Mouse (Mus musculus): ENCODE results near the gene Clrn2. TPM values are rescaled to one million over a fixed set of nuclear protein-coding genes. Genes with fewer than 3 reads are reported as not detected.
A peak's percentile ranks its signal among the peaks of the same experiment; 100 is the strongest.

Clrn2 gene
- polyA plus RNA-seq, 1 experiment from 2014 or later, result not detected

DNA sequence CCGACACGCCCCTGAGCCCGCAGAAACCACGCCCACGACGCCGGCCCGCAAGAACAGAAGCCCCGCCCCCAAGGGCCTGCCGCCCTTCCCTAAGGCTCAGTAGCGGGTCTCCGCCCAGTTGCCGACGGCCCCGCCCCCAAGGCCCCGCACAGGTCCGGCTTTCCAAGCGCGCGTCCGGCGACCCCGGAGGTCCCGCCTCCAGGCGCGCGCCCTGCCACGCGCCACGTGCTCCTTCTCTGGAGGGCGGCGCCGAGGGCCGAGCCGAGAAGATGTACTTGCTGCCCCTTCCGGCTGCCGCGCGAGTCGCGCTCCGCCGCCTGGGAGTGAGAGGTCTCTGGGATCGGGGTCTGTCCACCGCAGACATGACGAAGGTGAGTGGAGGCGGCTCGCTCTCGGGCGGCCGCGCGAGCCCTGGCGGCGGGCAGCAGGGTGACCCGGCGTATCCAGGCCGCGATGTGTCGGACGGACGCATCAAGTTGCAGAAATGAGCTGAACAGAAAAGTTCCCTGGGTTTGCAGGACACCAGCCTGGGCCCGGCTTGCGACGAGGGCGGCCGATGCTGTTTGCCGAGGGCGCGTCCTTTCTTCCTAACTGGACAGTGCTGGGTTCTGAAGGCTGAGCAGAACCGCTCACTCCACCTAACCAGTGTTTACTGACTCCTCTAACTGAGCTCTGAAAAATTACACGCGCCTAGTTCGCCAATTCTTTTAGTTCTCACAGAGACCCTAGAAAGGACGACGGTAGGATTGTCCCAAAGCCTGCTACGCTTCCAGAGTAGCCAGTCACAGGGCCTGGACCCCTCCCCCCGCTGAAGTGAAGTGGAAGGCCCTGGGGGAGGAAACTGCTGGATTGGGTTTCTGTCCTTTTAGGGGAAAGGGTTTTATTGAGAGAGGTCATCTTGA is 39.9 kb downstream of the Clrn2 start, which contains the start of gene Lap3:
Gene Lap3 (plus strand): TSS at position 184 of the 902 bp plus-strand sequence.
- H3K4me2 ChIP-seq (replicated peaks), result peak within 1 kb of the TSS; percentile 67
- peak within 1 kb of the TSS; percentile 76 for H3K9ac ChIP-seq
- peak within 1 kb of the TSS; percentile 82 for H3K4me3 ChIP-seq
- under 1% methylated on average over 78 of the region's 78 CpGs for WGBS
- peak; percentile 95 for ATAC-seq (ENCODE audit: insufficient number of reproducible peaks, insufficient read depth, low FRiP score, low TSS enrichment)
- H3K36me3 ChIP-seq, result peaks cover 22% of the 10 kb centered on the region
- peaks cover 10% of the 10 kb centered on the region for H3K4me1 ChIP-seq
- no peaks in the 10 kb centered on the region for H3K9me3 ChIP-seq
- peak within 1 kb of the TSS; percentile 70 for H3K27ac ChIP-seq
- no peaks in the 10 kb centered on the region for H3K27me3 ChIP-seq

DNA sequence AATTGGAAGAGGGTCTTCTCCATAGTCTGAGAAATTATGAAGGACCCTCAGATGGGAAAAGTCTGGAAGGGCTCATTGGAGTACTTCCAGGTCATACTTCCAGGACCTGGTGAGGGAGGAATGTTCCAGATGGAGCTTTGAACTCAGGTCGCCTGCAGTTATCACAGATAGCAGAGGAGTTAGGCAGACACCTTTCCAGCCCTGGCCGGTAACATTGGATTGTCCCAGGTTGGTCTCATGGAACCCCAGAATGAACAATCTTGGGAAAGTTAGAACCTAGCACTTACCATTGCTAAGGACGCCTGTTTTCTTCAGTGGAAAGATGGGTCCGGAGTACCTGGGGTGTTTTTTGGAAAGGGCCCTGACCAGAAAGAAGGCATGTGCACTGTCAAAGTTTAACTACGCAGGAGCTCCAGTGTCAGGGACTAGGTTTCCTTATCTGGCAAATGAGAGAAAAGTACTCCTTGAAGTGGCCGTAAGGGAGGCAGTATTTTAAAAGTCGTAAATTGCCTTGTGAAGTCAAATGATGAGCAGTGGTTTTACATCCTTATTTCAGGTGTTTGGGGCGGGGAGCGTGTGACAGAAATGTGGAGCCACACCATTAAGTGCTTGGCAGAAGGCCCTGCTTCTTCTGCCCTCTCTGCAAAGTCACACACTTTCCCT is 40.7 kb downstream of the Clrn2 start:
- Histone ChIP-seq H3K9ac (peak overlapping the region; percentile 76), H3K9me3 (no peaks in the 10 kb centered on the region), H3K4me3 (peak overlapping the region; percentile 82), H3K27me3 (no peaks in the 10 kb centered on the region), H3K4me1 (peaks cover 10% of the 10 kb centered on the region), H3K27ac (no peak overlapping the region), H3K4me2 (replicated peaks) (peak overlapping the region; percentile 67), H3K36me3 (peaks cover 30% of the 10 kb centered on the region)
- ATAC-seq (ENCODE audit: insufficient number of reproducible peaks, insufficient read depth, low FRiP score, low TSS enrichment), result no peak
- WGBS, result 62% methylated on average over 9 of the region's 9 CpGs

DNA sequence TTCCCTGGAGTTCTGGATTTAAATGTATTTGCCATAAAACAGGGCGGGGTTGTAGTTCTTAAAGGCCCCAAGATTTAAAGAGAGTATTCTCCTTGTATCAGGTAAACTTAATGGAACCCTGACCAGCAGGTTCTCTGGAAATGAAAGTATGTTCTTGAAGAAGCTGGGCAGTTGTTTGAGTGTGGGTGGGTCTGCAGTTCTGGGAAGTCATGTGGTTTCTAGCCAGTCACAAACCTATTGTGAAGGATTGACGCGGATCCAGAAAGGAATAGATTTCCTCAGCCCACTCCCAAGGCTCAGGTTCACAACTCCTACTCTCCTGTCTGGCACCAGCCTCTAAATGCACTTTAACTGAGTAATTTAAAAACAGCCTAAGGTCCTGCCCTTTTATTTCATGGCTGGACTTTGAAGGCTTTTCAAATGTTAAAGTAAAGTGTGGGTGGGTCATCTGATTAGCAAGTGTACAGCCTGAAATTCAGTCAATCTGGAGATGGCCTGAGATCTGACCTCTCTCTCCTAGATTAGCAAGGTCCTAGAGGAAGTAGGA is 42.0 kb downstream of the Clrn2 start:
- no peak overlapping the region for H3K4me2 ChIP-seq (replicated peaks)
- H3K27me3 ChIP-seq, result no peaks in the 10 kb centered on the region
- 89% methylated on average over 3 of the region's 3 CpGs for WGBS
- H3K27ac ChIP-seq, result no peak overlapping the region
- H3K4me3 ChIP-seq, result no peak overlapping the region
- ATAC-seq (ENCODE audit: insufficient number of reproducible peaks, insufficient read depth, low FRiP score, low TSS enrichment), result no peak
- peaks cover 10% of the 10 kb centered on the region for H3K4me1 ChIP-seq
- no peaks in the 10 kb centered on the region for H3K9me3 ChIP-seq
- no peak overlapping the region for H3K9ac ChIP-seq
- H3K36me3 ChIP-seq, result peaks cover 35% of the 10 kb centered on the region

DNA sequence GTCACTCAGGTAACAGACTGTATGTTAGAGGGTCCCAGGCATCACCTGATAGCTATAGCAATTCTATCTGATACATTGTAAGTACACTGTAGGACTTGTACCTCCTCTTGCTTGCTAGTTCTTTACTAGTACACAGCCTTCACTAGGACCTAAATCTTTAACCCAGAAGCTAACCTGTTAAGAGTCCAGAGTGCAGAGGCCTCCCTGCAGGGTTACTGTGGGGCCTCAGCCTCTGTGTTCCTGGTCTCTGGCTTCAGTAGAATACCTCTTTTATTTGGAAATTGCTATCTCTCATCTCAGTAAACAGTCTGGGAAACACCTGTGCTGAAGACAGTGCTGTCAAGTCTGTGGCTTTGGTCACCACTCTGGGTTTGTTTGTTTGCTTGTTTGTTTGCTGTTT is 42.5 kb downstream of the Clrn2 start:
- Histone ChIP-seq H3K27ac (no peak overlapping the region), H3K27me3 (no peaks in the 10 kb centered on the region), H3K4me2 (replicated peaks) (no peak overlapping the region), H3K4me3 (no peak overlapping the region), H3K4me1 (peaks cover 10% of the 10 kb centered on the region), H3K36me3 (peaks cover 39% of the 10 kb centered on the region), H3K9ac (no peak overlapping the region), H3K9me3 (no peaks in the 10 kb centered on the region)
- ATAC-seq (ENCODE audit: insufficient number of reproducible peaks, insufficient read depth, low FRiP score, low TSS enrichment), result no peak

DNA sequence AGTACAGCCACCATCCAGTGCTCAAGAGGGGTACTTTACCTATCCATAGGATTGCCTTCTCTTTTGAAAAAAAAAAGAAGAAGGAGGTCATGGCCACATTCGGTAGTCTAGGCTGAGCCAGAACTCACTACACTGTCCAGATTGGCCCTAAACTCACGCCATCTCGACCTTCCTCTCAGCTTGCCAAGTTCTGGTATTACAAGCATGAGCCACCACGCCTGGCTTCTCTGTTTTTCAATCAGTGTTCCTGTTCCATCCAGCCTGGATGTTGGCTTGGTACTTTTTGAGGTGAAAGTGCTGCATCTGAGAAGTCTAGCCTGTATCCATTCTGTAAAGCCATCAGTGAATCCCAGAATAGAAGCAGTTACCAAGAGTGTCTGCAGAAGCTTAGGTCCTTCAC is 42.9 kb downstream of the Clrn2 start:
- WGBS, result 90% methylated on average over 4 of the region's 4 CpGs
- no peak overlapping the region for H3K9ac ChIP-seq
- no peak overlapping the region for H3K4me2 ChIP-seq (replicated peaks)
- H3K4me3 ChIP-seq, result no peak overlapping the region
- H3K36me3 ChIP-seq, result peaks cover 42% of the 10 kb centered on the region
- H3K27me3 ChIP-seq, result no peaks in the 10 kb centered on the region
- H3K9me3 ChIP-seq, result no peaks in the 10 kb centered on the region
- H3K27ac ChIP-seq, result no peak overlapping the region
- H3K4me1 ChIP-seq, result peaks cover 10% of the 10 kb centered on the region
- no peak for ATAC-seq (ENCODE audit: insufficient number of reproducible peaks, insufficient read depth, low FRiP score, low TSS enrichment)

DNA sequence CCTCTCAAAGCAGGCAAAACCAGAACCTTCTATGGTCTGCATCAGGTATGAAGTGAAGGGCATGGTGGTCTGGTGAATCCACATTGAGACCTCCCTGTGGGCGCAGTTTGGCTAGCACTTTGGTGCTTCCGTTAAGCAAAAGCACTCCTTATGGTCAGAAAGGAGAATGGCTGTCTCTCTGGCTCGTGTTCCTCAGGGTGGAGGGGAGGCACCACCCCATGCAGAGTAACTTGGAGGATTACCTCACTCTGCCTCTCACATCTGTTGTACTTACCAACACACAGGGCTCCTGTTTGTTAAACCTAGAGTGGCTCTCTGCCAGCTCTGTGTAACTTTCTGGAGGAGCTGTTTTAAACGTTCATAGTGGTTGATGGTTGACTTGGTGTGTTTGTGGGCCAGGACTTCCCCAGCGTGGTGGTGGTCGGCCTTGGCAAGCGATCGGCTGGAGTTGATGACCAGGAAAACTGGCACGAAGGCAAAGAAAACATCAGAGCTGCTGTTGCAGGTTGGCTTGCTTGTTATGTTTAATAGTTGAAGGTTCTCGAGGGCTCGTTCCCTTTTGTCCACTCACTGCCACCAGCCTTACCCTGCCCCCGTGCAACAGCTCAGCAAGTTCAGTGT is 43.5 kb downstream of the Clrn2 start:
- 87% methylated on average over 12 of the region's 12 CpGs for WGBS
- Histone ChIP-seq H3K27me3 (no peaks in the 10 kb centered on the region), H3K27ac (no peak overlapping the region), H3K4me1 (peaks cover 10% of the 10 kb centered on the region), H3K4me2 (replicated peaks) (no peak overlapping the region), H3K9ac (no peak overlapping the region), H3K9me3 (no peaks in the 10 kb centered on the region), H3K36me3 (peaks cover 46% of the 10 kb centered on the region), H3K4me3 (no peak overlapping the region)
- no peak for ATAC-seq (ENCODE audit: insufficient number of reproducible peaks, insufficient read depth, low FRiP score, low TSS enrichment)

DNA sequence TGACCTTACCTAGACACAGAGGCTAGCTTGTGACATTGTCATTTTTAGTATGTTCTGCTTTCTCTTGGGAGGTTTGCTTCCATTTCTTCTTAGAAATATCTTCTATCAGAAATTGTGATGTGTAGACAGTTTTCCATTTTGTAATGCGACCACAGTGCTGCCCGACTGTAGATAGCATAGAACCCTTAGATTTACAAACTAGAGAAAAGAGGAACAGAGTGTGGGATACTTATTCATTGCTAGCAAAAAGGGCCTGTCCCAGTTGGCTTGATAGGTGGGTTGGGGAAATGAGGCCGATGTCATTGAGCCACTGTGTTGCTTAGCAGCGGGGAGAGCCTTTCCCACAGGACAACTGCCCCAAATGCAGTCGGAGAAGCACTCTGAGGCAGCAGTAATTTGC is 44.0 kb downstream of the Clrn2 start:
- ATAC-seq (ENCODE audit: insufficient number of reproducible peaks, insufficient read depth, low FRiP score, low TSS enrichment), result no peak
- Histone ChIP-seq H3K9me3 (no peaks in the 10 kb centered on the region), H3K4me3 (no peak overlapping the region), H3K27ac (no peak overlapping the region), H3K27me3 (no peaks in the 10 kb centered on the region), H3K4me2 (replicated peaks) (no peak overlapping the region), H3K4me1 (peaks cover 10% of the 10 kb centered on the region), H3K9ac (no peak overlapping the region), H3K36me3 (peaks cover 49% of the 10 kb centered on the region)
- WGBS, result 90% methylated on average over 5 of the region's 5 CpGs

DNA sequence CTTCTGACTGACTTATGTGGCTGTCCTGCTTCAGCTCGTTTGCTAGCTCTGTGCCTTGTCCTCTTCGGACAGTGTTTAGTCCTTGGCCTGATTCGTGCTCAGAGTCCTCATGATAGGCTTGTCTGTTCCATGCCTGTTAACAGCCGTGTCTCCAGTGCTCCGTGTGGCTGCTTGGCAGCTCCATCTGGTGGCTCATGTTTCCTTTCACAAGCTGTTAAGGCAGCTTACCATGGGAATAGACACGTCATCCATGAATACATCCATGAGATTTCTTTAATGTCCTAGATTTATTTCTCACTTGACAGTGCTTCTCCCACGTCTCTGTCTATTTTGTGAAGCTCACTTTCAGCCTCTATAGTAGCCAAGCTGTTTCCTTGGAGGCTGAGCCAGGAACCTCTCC is 56.5 kb downstream of the Clrn2 start:
- WGBS, result 83% methylated on average over 7 of the region's 7 CpGs

DNA sequence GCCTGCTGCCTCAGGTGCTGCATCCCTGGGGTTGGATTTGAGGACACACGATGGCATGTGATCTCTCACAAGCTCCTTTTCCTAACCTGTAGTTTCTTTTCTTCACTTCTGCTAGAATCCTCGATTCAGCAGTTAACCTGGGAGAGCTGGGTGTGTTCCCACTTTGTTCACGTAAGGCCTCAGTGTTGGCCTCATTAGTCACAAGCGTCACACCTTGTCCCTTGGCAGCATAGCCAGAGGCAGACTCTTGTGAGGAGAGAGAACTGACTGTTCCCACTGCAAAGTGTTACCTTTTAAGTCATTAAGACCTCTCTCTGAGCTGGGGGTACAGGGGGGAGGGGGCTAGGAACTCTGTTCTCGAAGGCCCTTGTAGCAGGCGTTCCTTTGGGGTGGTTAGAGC is 59.4 kb downstream of the Clrn2 start:
- no peaks in the 10 kb centered on the region for H3K4me1 ChIP-seq
- H3K4me2 ChIP-seq (replicated peaks), result no peak overlapping the region
- H3K27ac ChIP-seq, result no peak overlapping the region
- no peaks in the 10 kb centered on the region for H3K27me3 ChIP-seq
- 91% methylated on average over 6 of the region's 6 CpGs for WGBS
- no peaks in the 10 kb centered on the region for H3K9me3 ChIP-seq
- H3K4me3 ChIP-seq, result no peak overlapping the region
- H3K36me3 ChIP-seq, result peaks cover 37% of the 10 kb centered on the region
- H3K9ac ChIP-seq, result no peak overlapping the region
- no peak for ATAC-seq (ENCODE audit: insufficient number of reproducible peaks, insufficient read depth, low FRiP score, low TSS enrichment)

More for the DNA sequence above, 56.5 kb downstream of the Clrn2 start:
- H3K27me3 ChIP-seq, result no peaks in the 10 kb centered on the region
- H3K27ac ChIP-seq, result no peak overlapping the region
- H3K4me3 ChIP-seq, result no peak overlapping the region
- no peak for ATAC-seq (ENCODE audit: insufficient number of reproducible peaks, insufficient read depth, low FRiP score, low TSS enrichment)
- no peak overlapping the region for H3K9ac ChIP-seq
- no peaks in the 10 kb centered on the region for H3K4me1 ChIP-seq
- H3K36me3 ChIP-seq, result peaks cover 62% of the 10 kb centered on the region
- H3K9me3 ChIP-seq, result no peaks in the 10 kb centered on the region
- no peak overlapping the region for H3K4me2 ChIP-seq (replicated peaks)

DNA sequence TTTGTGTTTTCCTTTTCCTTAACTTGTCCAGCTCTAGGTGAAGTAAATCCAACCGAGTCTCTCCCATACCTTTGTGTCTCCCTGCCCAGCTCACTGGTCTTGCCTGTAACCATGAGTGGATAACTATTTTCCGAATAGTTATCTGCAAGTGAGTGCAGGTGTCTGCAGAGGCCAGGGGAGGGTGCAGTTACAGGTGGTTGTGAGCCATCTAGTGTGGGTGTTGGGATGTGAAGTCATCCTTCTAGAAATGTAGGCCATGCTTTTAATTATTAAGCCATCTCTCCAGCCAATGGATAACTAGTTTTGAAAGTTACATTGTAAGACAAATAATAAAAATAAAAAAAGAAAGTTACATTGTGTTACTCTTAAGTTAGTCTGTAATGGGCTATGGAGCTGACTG is 60.0 kb downstream of the Clrn2 start:
- peaks cover 36% of the 10 kb centered on the region for H3K36me3 ChIP-seq
- no peaks in the 10 kb centered on the region for H3K9me3 ChIP-seq
- no peaks in the 10 kb centered on the region for H3K4me1 ChIP-seq
- 91% methylated on average over 2 of the region's 2 CpGs for WGBS
- no peak overlapping the region for H3K4me3 ChIP-seq
- no peak overlapping the region for H3K4me2 ChIP-seq (replicated peaks)
- no peak overlapping the region for H3K27ac ChIP-seq
- no peak for ATAC-seq (ENCODE audit: insufficient number of reproducible peaks, insufficient read depth, low FRiP score, low TSS enrichment)
- no peaks in the 10 kb centered on the region for H3K27me3 ChIP-seq
- no peak overlapping the region for H3K9ac ChIP-seq

All from embryonic facial prominence, embryonic 12.5 days (tissue).